Mouse (Mus musculus): Measurements from ENCODE around the gene Coa4.
"Not testable (repeated sequence)": the region's sequence is repeated elsewhere in the genome, so short reads cannot be mapped to it uniquely, and the experiment has no call there.

The Coa4 gene

DNA sequence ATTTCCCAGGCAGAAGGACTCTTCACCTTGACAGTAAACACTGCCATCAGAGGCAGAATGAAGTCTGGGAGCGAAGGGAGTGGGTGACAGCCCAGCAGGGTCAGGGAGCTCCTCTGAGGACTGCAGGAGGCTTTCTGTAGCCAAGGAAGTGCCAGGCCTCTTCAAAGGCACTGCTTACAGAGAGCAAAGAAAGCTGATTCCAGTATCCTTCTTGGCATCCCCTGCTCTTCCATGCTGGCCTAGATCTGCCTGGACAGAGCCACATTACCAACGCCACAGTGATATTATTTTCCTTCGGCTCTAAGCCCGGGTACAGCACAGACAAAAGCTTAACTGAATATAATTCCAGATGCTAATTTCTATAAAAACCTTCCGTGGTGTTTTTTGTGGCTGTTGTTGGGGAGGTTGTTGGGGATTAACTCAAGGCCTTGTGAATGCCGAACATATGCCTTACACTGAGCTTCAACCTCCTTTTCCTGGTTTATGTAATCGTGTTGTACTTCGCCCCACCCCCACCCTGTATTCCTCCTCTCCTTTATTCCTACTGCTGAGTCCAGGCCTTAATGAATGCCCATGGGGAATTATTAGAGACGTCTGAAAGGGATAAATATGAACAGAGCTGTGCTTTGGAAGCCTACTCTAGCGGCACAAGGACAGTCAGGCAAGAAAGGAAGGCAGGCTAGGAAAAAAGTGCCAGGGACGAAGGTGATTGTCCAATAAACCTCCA lies 25.2 kb downstream of the Coa4 start:
- no peak for DNase-seq (ENCODE audit: low spot score in 2 of 2)

DNA sequence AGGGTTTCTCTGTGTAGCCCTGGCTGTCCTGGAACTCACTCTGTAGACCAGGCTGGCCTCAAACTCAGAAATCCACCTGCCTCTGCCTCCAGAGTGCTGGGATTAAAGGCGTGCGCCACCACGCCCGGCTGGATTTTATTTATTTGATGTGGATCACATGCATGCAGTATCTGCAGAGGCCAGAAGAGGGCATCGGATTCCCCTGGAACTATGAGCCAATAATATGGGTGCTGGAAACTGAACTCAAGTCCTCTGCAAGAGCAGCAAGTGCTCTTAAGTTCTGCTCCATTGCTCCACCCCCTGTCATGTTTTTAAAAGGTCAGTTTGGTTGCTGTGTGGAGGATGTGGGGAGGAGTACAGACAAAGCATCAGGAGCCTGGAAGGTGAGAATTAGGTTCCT lies 30.4 kb downstream of the Coa4 start:
- not testable (repeated sequence) for DNase-seq (ENCODE audit: low spot score in 2 of 2)

DNA sequence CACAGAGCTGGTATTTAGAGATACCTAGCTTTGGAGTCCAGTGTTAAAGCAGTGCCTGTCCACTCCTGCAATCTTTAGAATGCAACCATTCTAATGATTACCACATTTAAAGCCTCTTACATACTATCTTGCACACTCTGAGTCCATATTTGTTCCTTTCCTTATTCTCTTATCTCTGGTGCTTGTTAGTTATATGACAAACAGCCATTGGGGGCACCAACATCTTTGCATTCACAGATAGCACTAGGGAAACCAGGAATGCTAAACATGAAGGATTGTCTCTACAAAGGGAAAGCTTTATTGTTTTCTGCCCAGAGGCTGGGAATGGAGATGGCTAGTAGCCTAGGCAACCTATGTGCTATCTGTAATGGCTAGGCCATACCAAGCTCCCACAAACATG lies 33.0 kb downstream of the Coa4 start:
- no peak for DNase-seq (ENCODE audit: low spot score in 2 of 2)

DNA sequence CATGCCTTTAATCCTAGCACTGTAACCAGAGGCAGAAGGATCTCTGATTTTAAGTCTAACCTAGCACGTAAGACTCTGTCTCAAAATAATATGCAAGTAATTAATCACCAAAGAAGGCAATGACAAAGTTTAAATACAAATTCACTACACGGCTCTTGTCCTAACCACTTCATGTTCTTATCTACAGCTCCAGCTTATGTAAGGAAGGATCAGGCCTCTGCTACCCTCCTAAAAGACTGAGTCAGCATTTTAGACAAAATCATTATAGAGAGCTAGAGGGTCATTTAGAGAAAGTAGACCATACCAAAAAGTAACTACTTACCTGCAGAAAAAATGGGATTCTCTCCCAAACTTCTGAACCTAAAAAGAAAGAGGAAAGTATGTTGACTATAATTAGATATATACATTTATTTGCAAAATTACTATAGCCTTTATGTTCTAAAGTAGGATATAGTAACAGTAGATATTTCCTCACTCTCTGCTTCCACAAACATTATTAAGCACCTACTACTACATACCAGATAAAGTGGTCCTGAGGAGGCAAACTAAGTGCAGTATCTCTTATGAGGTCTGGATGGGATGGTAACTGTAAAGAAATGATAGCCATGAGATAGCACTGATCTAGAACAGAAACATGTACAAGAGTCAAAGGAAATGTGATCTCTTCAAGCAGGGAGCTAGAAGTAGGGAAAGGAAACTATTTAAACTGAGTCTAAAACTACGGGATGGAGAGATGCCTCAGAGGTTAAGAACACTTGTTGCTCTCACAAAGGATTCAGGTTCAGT lies 34.3 kb downstream of the Coa4 start:
- DNase-seq (ENCODE audit: low spot score in 2 of 2), result no peak

- no peak for DNase-seq (ENCODE audit: low spot score in 2 of 2)
Observed at GRCm38 (mm10) chr7:100572061-100572460, 35.2 kb downstream of the Coa4 start.

DNA sequence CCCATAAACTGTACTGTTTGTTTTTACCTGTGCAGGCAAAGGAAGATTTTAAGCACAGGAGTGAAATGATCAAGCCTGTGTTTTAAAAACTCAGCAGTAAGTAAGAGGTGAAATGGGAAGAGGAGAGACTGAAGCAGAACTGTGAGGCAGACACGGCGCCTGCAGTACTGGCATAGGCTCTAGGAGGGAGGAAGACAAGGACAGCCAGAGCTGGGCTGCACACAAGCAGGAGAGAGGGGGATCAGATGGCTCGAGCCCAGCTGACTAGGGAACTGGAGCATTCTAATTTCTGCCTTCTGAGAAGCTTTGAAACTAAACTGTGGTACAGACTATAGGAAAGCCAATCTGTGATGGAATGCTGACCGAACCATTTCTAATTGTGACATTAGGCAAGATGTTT lies 35.8 kb downstream of the Coa4 start:
- no peak for DNase-seq (ENCODE audit: low spot score in 2 of 2)

DNA sequence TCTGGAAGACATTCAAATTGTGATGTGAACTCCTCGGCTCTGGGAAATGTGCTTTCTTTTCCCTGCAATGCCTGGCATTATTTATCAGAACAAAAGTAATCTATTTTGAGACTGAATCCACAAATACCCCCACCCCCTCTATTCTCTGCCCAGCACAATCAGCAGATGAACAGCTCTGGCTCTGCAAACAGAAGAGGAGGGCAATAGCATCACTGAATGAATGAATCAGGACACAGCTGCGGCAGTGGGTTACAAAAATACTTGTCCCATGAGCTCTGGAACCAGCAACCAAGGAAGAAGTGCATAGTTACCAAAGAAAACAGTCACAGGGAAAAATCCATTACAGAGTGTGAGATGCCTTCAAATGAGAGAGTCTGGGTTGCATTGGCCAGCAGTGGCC lies 41.9 kb downstream of the Coa4 start:
- no peak for DNase-seq (ENCODE audit: low spot score in 2 of 2)

GRCm38 (mm10) chr7:100582235-100582634 lies 45.4 kb downstream of the Coa4 start:
- DNase-seq (ENCODE audit: low spot score in 2 of 2), result no peak

GRCm38 (mm10) chr7:100582727-100583236 lies 45.9 kb downstream of the Coa4 start:
- DNase-seq (ENCODE audit: low spot score in 2 of 2), result peak; percentile 87 to 88

- no peak for DNase-seq (ENCODE audit: low spot score in 2 of 2)
Observed at GRCm38 (mm10) chr7:100589816-100590215, 52.9 kb downstream of the Coa4 start.
